Mouse (Mus musculus): ENCODE results near the gene Gm1113.

- TF ChIP-seq CTCF (IDR thresholded peaks at IDR 0.05; ENCODE audit: borderline replicate concordance, extremely low read depth, insufficient read depth, insufficient read length) (no peak), POLR2A (IDR thresholded peaks at IDR 0.05; ENCODE audit: borderline replicate concordance, extremely low read depth, insufficient read depth, insufficient read length, poor library complexity, severe bottlenecking) (no peak)
These were observed 9.8 kb downstream of the Gm1113 start for GRCm38 (mm10) chr9:35508234-35508633.
